Mouse (Mus musculus) G1E (cell line): ENCODE data around the gene Ugt1a6a. TPM values are rescaled to one million over a fixed set of nuclear protein-coding genes. Genes with fewer than 3 reads are reported as not detected.
"Not testable (repeated sequence)": the region's sequence is repeated elsewhere in the genome, so short reads cannot be mapped to it uniquely, and the experiment has no call there.

ENCODE experiments used
- ATAC-seq: 2 replicates; pipeline ENCODE4 v1.8.0; 2016; ENCODE audit warnings: mild to moderate bottlenecking; ENCODE audit not compliant: insufficient number of reproducible peaks, poor library complexity, low FRiP score, severe bottlenecking; ENCODE audit errors: extremely low read depth
- DNase-seq: peaks from one replicate; pipeline ENCODE4 v3.0.0; 2012; ENCODE audit warnings: low spot score
- H3K27me3 ChIP-seq: 2 replicates; pipeline ENCODE4 v1.6.1; 2012; ENCODE audit warnings: mild to moderate bottlenecking, low read length, inconsistent platforms; ENCODE audit not compliant: insufficient read depth
- H3K36me3 ChIP-seq: replicated peaks from 2 replicates; pipeline ENCODE3; 2012; ENCODE audit warnings: mild to moderate bottlenecking, inconsistent platforms
- H3K4me1 ChIP-seq: 2 replicates; pipeline ENCODE4 v1.6.1; 2012; ENCODE audit warnings: low read depth, low read length, inconsistent platforms, mixed read lengths; ENCODE audit not compliant: insufficient read depth
- H3K4me3 ChIP-seq: 2 replicates; pipeline ENCODE4 v1.5.1; 2012; ENCODE audit warnings: low read depth, mild to moderate bottlenecking, inconsistent platforms, low read length, moderate library complexity, mixed read lengths
- H3K9me3 ChIP-seq: replicated peaks from 2 replicates; pipeline ENCODE4 v1.6.1; 2012; ENCODE audit warnings: inconsistent platforms
- CTCF ChIP-seq: IDR thresholded peaks from 2 replicates; pipeline ENCODE4 v1.5.1; 2012; ENCODE audit warnings: low read depth, low read length, inconsistent platforms, mixed read lengths
- GATA1 ChIP-seq: IDR thresholded peaks from 2 replicates; pipeline ENCODE4 v1.6.1; 2012; ENCODE audit warnings: borderline replicate concordance, low read length, inconsistent platforms, mixed read lengths
- GATA2 ChIP-seq: IDR thresholded peaks from 2 replicates; pipeline ENCODE4 v1.6.1; 2012; ENCODE audit warnings: low read depth, low read length, inconsistent platforms, borderline replicate concordance
- POLR2AphosphoS5 ChIP-seq: IDR thresholded peaks from 2 replicates; pipeline ENCODE4 v1.6.1; 2012; ENCODE audit warnings: low read depth, low read length, inconsistent platforms; ENCODE audit not compliant: insufficient replicate concordance
- TAL1 ChIP-seq: conservative IDR thresholded peaks from 2 replicates; pipeline ENCODE4 v1.6.1; 2012; ENCODE audit warnings: low read depth, low read length, inconsistent platforms, mixed read lengths
- polyA plus RNA-seq: library from polyadenylated mRNA; stranded (reverse); fragments of >175 nt; gene quantifications from 2 replicates; pipeline ENCODE4 v1.2.3, GENCODE M21; 2012
- total RNA-seq, 2 experiments: library from RNA; stranded (forward) in 1 of 2; stranded (reverse) in 1 of 2; fragments of 200-1000 nt in 1 of 2; fragments of >200 nt in 1 of 2; fragmentation: Nextera tagmentation in 1 of 2; gene quantifications; 2 replicates each; pipeline ENCODE4 v1.2.3; 2014 to 2017

The Ugt1a6a gene
- total and polyA plus RNA-seq, 3 experiments, result 0.60 to 0.98 TPM; not detected in 1

DNA sequence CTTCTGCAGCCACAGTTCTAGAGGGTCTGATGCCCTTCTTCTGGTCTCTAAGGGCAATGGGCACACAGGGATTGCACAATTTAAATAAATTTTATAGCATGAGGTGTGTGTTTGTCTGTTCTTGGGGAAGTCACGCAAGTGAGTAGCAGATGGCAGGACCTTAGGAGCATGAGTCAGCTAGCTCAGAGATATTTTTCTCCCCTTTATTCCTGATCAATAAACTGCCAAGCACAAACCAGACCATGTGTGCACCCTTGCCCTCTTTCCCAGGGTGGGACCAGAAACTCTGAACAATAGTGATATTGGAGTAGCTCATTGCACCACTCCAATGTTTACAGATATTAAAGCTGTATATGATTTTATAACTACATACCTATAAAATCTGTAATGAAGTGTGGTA is 4.4 kb upstream of the Ugt1a6a start:
- H3K36me3 ChIP-seq, DNase-seq, H3K9me3 ChIP-seq, H3K4me3 ChIP-seq, ATAC-seq: not testable (repeated sequence)
- Histone ChIP-seq H3K4me1 (peaks cover 21% of the 10 kb centered on the region), H3K27me3 (peaks cover 13% of the 10 kb centered on the region)

DNA sequence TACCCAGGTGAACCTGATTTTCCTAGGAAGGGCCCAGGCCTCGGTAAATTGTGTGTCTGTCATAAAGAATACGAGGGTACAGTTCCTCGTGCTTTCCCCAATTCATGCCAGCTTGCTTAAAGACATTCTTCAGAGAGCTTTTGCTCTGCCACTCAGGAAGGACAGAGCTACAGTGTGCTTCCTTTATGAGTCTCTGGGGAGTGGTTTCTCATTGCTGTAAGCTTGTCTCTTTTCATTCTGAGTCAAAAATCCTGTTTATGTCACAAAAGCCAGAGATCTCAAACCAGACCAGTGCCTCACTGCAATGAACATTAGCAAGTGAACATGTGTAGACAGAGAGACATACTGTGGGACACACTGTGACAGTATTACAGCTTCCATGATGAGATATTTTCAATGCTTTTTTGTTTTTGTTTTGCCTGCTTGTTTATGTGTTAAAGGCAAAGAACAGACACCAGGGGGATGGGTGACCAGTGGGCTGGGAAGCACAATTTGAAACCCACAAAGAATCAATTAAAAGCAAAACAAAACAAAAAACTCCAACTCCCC is 627 bp upstream of the Ugt1a6a start:
- Histone ChIP-seq H3K27me3 (0 out of 2 replicates have a peak, but pooled peaks cover 6% of the 10 kb centered on the region), H3K4me1 (peaks cover 22% of the 10 kb centered on the region), H3K36me3 (no peaks in the 10 kb centered on the region), H3K9me3 (no peaks in the 10 kb centered on the region), H3K4me3 (no peak overlapping the region)
- ATAC-seq, result no peak
- DNase-seq, result no peak
- TF ChIP-seq GATA1 (no peak), TAL1 (no peak), POLR2AphosphoS5 (no peak), CTCF (no peak), GATA2 (no peak)

DNA sequence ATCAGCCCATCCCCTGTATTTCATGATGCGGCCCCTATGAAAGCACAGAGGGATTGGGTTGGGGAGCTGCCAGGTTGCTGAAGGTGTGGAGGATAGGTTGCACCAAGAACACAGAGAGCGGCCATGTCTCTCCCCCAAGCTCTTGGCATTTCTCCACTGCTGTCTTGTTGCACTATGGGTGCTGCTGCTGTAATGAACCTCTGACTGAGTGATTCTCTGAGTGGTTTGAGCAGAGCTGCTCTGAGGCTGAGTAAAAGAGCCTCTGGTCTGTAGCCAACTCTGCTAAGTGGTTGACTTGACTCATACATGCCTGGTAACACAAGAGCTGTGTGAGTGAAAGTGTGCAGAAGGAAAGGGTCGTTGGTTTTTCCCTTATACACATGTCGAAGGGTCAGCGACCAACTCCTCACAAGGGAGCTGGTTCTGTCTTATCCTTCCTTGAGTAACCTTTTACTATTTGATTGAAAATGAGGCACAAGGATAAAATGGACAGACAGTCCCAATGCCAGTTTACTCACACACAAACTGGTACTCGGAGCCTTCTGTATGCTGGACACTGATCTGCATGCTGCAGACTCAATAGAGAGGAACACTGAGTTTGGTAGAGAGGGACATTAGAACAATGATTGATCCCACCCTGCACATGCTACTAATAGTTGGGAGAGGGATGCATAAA is 758 bp downstream of the Ugt1a6a start:
- not testable (repeated sequence) for H3K36me3 ChIP-seq, DNase-seq, H3K9me3 ChIP-seq, H3K4me3 ChIP-seq, H3K27me3 ChIP-seq
- 0 out of 2 replicates have a peak, but pooled peaks have one; percentile 15 for ATAC-seq
- H3K4me1 ChIP-seq, result peaks cover 22% of the 10 kb centered on the region

DNA sequence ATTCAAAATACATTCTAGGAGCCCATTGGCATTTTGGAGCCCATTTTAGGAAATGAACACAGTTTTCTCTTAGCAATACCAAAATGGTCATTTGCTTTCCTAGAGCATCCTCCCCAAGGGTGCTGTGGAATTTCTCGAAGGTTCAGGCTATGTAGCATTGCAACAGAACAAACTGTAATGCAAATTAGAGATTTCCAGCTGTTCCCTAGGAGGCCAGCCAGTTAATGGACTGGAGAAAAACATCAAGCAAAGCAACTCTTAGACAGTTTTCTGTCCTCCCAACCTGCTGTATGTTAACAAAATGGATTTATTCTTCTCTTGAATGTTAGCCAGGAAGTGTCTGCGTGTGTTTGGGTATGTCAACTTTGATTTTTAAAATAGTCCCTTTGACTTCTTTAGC is 2.0 kb downstream of the Ugt1a6a start:
- Histone ChIP-seq H3K4me3 (no peak overlapping the region), H3K4me1 (peaks cover 27% of the 10 kb centered on the region), H3K36me3 (no peaks in the 10 kb centered on the region), H3K9me3 (no peaks in the 10 kb centered on the region), H3K27me3 (0 out of 2 replicates have a peak, but pooled peaks cover 6% of the 10 kb centered on the region)
- no peak for ATAC-seq
- DNase-seq, result no peak
- TF ChIP-seq TAL1 (no peak), GATA2 (no peak), POLR2AphosphoS5 (no peak), GATA1 (no peak), CTCF (no peak)

DNA sequence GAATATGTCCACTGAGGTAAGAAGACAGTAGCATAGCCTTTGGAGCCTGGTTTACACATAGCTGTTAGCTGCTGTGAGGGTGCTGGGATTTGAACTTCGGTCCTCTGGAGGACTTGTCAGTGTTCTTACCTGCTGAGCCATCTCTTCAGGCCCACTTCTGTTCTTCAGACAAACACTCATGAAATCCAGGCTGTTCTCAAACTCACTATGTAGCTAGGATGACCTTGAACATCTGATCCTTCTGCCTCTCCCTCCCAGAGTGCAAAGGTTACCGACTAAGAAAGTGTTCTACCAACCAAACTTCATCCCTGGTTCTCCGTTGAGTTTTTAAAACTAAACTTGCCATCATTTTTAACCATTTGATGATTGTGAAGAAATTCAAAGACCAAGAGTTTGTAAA is 2.7 kb downstream of the Ugt1a6a start:
- ATAC-seq (no peak), DNase-seq (no peak)
- 0 out of 2 replicates have a peak, but pooled peaks cover 6% of the 10 kb centered on the region for H3K27me3 ChIP-seq
- H3K9me3 ChIP-seq, result no peaks in the 10 kb centered on the region
- H3K36me3 ChIP-seq, result no peaks in the 10 kb centered on the region
- no peak overlapping the region for H3K4me3 ChIP-seq
- TF ChIP-seq GATA2, result no peak
- TF ChIP-seq TAL1, result no peak
- no peak for TF ChIP-seq POLR2AphosphoS5
- TF ChIP-seq CTCF, result no peak
- no peak for TF ChIP-seq GATA1
- H3K4me1 ChIP-seq, result peaks cover 25% of the 10 kb centered on the region

DNA sequence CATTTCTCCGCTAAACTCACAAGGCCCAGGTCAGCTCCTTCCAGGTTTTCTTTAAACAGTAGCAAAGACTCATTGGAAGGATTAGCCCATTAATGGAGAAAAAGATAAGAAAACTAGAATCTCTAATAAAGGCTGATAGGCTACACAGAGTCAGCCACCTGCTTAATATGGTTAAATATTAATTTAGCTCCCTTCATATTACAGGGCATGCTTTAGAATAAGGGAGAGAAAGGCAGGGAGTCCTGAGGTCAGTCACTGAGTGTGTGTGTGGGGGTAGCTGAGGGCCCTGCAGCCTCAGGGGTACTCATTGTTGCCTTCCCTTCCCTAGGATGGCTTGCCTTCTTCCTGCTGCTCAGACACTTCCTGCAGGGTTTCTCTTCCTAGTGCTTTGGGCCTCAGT is 3.5 kb downstream of the Ugt1a6a start:
- no peak for ATAC-seq
- Histone ChIP-seq H3K4me1 (peaks cover 30% of the 10 kb centered on the region), H3K9me3 (no peaks in the 10 kb centered on the region), H3K4me3 (no peak overlapping the region), H3K36me3 (no peaks in the 10 kb centered on the region), H3K27me3 (0 out of 2 replicates have a peak, but pooled peaks cover 6% of the 10 kb centered on the region)
- TF ChIP-seq GATA2, result no peak
- TF ChIP-seq POLR2AphosphoS5, result no peak
- no peak for TF ChIP-seq TAL1
- no peak for TF ChIP-seq CTCF
- TF ChIP-seq GATA1, result no peak
- no peak for DNase-seq

DNA sequence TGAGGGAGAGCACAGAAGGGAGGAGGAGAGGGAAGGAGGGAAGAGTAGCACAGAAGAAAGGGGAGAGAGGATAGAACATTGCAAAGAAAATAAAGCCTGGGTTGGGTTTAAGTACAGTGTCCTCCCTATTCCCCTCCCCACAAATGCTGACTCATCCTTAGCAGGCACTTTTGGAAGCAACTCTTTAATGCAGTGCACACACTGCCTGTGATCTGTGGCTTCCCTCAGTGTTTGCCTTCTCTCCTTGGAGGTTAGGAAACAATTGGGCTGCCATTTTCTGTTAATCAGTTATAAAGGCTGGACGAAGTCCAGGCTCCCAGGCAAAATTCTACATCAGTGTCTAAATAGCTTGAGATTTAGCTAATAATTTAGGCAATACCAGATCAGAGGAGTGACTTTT is 5.9 kb downstream of the Ugt1a6a start:
- H3K9me3 ChIP-seq, H3K27me3 ChIP-seq, H3K36me3 ChIP-seq, H3K4me3 ChIP-seq, DNase-seq: not testable (repeated sequence)
- peaks cover 15% of the 10 kb centered on the region for H3K4me1 ChIP-seq
- ATAC-seq, result peak; percentile 87
